Mouse (Mus musculus) small intestine, adult 2 months (tissue): Measurements from ENCODE around the gene Ptpre.

Source experiments
- CTCF ChIP-seq: fragments of 200-500 bp; IDR thresholded peaks from 2 replicates; pipeline ENCODE4 v1.5.1; 2012; ENCODE audit warnings: low read depth, mild to moderate bottlenecking, control low read depth, inconsistent platforms, low read length, moderate library complexity, mixed read lengths; ENCODE audit not compliant: insufficient replicate concordance, insufficient read length; ENCODE audit errors: extremely low read depth
- POLR2A ChIP-seq: fragments of 200-500 bp; IDR thresholded peaks from 2 replicates; pipeline ENCODE4 v1.6.1; 2012; ENCODE audit warnings: low read depth, mild to moderate bottlenecking, control low read depth, inconsistent platforms, low read length, moderate library complexity

DNA sequence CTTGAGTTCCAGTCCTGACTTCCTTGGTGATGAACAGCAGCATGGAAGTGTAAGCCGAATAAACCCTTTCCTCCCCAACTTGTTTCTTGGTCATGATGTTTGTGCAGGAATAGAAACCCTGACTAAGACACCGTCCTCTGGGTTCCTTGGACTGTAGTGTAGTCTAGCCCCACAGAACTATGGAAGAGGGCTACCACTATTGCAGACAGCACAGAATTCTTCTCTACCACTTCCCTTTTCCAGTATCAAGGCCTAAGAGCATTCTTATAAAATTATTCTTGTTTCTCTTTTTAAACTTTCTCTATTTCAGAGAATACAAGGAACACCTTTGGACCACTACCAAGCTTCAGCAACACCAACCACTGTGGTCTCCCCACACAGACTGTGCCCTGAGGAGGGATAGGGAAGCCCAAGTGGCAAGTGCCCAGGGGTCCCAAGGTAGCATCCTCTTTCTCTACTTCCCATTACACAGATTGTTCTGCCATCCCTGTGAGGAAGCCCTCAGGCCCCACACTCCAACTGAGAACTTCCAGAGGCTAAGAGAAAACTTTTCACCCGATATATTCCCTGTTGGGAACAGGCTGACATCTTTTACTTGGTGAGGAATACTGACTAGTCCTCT lies 38.6 kb upstream of the Ptpre start:
- TF ChIP-seq CTCF (no peak), POLR2A (no peak)
